Mouse (Mus musculus) heart, adult 11 months (tissue): Measurements from ENCODE around the gene Polrmt.

Experiments used
- DNase-seq: peaks from one replicate; pipeline ENCODE4 v3.0.0; 2022

Gene Polrmt

DNA sequence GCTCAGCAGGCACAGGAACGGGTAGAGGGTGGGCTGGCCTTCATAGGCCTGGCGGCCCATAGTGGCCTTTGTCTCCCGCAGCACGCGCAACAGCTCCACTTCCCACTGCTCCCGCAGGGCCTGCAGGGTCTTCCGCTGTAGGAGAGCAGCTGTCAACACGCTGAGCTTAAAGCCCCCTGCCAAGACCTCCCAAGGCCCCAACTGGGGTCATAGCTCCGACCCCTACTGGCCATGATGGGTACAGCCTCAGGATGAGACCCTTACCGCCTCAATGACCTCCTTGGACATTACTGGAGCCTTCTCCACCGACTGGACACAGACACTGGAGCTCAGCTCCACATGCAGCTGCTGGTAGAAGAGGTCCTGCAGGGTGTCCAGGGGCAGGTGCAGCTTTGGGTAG lies 5.5 kb downstream of the Polrmt start:
- no peak for DNase-seq

DNA sequence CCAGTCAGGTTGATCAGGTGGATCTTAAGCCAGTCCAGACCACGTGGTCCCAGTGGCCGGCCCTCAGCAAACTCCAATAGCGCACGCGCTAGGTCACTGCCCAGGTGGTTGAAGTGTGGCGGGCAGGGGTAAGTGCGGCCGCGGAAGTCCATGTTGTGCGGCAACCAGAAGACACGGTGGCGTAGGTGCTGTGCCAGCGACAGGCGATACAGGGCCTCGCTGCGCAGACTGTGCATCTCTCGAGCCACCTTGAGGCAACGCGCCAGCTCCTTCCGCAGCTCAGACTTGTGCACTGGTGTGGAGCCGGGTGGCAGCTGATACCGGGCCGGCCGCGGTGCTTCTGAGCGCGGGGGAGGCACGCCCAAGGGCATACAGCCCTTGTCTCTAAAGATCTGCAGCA lies 7.1 kb downstream of the Polrmt start:
- no peak for DNase-seq

DNA sequence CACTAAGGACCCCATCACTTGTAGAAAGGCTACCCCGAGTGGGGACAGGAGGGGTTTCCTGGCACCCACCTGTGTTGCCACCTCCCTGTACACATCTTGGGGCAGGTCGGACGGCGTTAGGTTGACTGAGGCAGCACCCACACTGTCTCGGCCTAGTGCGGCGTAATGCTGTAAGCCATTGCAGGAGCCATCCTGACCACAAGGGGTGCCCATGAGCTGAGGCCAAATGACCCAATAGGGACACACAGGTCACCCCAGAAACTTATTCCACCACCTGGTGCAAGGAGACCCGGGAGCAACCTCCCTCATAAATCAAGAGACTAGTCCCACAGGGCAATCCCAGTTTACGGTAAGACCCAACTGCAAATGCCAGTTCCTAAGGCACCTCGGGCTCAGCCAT lies 8.1 kb downstream of the Polrmt start:
- no peak for DNase-seq

DNA sequence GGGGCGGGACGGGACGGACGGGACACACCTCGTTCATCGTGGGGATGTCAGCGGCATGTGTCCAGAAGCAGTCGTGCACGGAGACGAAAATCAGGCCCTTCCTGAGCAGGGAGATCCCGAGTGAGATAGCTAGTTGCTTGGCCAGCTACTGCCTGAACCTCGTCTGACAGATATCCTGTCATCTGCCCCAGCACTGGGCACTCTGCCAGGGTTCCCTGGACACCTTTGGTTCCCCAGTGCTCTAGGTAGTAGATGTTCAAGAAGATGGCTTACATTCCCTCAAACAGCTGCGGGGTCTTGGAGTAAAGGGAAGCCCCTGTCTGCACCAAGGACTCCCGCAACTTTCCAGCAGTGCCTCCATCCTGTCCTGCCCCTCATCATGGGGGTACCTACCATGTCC lies 9.7 kb downstream of the Polrmt start:
- DNase-seq: no peak

DNA sequence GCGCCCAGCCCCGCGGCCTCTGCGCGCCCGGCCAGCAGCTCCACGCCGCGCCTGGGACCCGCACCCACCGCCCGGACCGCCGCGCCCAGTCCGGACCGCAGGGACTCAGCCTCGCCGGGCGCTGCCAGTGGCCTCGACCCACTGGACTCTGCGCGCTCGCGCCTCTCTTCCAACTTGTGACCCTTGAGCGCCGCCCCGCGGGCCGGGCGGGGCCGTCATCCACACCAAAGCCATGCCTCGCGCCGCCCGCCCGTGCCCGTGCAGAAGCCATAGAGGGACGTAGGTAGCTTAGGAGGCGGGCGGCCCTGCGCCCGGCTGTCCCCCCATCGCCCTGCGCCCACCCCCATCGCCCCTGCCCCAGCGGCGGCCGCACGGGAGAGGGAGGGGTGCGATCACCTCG lies 11.0 kb downstream of the Polrmt start:
- DNase-seq: no peak

DNA sequence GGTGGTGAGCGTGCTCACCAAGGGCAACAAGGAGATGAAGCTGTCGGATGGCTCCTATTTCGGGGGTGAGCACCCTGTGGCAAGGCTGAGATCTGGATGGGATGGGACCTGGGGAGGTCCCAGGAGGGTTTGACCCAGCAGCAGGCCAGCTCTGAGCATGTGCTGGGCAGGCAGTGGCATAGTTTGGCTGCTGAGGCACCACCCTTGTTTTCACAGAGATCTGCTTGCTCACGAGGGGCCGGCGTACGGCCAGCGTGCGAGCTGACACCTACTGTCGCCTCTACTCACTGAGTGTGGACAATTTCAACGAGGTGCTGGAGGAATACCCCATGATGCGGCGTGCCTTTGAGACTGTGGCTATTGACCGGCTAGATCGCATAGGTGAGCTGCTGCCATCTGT lies 12.5 kb downstream of the Polrmt start:
- peak; percentile 95 for DNase-seq

DNA sequence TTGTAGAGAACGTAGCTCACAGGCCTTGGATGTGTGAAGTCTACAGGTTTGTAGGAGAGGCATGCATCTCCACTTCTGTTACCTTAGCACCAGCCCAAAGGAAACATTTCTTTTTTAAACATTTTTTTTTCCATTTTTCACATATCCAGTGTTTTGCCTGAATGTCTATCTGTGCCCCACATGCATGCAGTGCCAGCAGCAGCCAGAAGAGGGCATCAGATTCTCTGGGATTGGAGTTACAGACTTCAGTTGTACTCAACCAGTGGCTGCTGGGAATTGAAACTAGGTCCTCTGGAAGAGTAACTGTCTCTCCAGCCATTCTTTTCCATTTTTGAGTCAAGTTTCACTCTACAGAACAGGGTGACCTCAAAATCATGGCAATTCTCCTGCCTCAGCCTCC lies 13.9 kb downstream of the Polrmt start:
- no peak for DNase-seq

DNA sequence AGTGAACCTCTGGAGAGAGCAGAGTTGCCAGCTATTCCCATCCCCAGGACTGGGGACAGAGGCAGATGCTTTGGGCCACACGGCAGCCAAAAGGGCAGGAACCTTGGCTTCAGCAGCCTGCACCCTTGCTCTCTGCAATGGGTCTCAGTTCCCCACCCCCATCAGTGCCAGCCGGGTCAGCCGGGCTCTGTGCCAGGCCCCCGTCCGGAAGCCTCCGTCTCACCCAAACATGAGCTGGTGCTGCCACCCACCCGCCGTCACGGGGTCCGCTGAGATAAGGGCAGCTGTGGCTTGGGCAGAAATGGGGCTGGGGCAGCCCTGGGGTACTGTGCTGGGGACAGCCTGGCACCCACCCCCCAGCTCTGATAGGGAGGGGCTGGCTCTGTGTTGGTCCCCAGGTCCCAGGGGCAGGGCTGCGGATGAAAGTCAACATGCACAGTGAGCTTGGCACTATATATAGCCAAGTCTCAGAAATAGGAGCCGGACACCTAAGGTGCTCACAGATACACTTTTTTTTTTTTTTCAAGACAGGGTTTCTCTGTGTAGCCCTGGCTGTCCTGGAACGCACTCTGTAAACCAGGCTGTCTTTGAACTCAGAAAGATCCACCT lies 16.9 kb downstream of the Polrmt start:
- peak; percentile 97 for DNase-seq

DNA sequence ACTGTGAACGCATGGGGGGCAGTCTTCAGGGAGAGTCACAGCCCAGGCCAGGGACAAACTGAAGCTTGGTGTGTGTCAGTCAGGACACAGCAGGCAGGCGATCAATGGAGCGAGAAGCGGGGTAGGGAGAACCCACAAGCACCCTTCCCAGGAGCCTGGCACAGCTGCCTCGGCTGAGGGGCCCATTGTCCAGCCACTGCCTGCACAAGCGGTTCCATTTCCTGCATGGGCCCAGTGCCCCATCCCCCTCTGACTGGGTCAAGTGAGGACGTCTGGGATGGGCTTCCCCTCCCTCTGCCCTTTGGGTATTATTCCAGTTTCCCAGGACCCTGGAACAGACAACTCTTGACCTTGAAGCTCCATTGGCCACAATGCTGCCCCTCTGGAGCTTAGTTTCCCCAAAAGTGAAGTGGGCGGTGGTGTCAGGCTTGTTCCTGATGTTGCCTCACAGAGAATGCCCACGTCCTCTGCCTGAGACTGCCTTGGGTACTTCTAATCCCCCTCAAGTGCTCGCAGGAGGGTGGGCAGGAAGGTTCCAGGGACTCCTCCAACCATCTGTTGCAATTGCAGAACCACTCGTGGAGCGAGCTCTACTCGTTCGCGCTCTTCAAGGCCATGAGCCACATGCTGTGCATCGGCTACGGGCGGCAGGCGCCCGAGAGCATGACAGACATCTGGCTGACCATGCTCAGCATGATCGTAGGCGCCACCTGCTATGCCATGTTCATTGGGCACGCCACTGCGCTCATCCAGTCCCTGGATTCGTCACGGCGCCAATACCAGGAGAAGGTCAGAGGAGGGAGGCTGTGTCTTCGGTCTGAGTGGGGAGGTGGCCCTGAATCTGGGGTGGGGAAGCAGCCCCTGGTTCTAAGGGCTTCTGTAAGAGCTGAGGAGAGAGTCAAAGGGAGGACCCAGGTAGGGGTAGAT lies 17.8 kb downstream of the Polrmt start:
- no peak for DNase-seq

DNA sequence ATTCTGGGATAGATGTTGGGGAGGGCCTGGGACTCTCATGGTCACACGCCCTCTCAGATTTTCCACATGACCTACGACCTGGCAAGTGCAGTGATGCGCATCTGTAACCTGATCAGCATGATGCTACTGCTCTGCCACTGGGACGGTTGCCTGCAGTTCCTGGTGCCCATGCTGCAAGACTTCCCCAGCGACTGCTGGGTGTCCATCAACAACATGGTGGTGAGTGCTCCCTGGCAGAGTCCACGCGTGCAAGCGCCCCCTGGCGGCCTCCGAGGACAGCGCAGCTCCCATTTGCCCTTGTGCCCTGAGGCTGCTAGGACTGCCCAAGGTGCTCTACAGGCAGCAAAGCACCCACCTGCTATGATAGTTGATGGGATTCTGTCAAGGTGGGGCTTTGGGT lies 20.3 kb downstream of the Polrmt start:
- DNase-seq: no peak

DNA sequence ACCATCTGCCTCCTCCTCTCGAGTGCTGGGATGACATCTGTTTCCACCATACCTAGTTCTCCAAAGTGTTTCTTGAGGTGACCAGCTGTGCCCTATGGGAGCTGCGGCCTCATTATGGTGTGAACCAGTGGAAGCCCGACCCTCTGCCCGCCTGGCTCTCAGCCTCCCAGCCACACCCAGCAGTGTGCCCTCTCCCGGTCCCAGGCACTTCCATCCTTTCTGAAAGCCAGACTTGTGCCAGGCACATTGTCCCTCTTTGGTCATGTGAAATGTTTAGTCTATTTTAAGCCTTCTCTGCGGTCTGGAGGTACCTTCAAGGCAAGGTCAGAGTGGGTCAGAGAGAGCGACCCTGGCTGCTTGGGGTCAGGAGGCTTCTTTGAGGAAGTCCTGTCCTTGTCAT lies 22.7 kb downstream of the Polrmt start:
- DNase-seq: no peak

DNA sequence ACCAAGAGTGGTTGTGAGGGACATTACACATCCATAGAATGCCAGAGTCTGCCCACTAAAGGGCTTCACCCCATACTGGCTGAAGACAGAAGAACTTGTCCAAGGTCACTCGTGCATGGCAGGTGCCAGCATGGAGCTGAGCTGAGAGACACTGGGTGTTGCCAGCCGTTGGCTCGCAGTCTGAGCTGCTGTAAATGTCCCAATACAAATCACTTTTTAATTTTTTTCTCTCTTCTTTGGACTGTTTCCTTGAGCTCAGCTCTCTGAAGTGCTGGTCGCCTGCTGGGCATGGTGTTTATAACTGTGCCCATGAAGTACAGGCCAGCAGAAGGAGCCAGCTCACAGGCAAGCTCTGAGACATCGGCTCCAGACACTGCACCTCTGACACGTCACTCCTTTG lies 23.3 kb downstream of the Polrmt start:
- no peak for DNase-seq

DNA sequence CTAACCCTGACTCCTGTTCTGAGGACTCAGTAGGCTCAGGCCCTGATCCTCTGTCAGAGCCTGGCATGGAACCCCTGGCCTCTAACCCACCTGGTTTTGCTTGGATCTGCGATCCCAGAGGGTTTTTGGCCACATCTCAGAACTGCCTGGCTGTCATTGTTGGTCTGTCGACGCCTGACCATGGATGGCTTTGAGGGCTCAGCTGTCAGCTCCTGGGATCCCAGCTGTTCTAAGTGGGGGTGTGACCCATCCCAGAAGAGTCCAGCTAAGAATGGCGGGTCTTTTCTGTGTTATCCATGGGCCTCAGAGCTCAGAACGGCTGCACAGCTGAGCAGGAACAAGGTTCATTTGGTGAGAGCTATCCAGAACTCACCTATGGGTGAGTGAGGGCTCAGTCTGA lies 25.3 kb downstream of the Polrmt start:
- DNase-seq: no peak

DNA sequence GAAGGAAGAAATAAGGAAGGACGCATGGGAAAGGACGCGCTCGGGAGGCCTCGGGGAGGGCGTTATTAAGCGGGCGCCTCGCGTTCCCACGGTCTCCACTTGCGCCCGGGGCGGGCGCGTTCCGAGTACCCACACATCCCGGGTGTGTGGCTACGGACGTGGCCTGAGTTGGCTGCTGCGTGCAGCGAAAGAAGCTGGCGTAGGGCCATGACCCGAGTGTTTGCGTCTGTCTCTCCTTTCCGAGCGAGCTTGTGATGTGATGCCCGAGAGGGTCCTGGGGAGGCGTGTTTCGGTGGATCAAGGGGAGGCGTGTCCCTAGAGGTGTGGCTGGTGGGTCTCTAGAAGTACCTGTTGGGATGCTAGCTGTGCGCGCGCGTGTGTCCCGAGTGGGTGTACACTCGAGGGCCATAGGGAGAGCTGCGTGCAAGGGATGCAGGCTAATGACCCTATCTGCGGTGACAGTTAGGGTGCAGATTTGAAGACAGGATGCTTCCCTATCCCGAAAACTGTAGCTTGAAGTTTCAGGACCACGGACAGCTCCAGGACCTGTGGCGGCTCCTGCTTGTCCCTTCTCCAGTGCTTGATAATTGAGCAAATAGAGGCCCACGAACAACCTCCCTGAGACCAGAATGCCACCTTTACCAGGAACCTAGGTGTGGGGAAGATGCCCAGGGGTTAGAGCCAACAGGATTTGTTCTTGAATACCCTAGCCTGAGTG lies 28.6 kb downstream of the Polrmt start:
- no peak for DNase-seq

DNA sequence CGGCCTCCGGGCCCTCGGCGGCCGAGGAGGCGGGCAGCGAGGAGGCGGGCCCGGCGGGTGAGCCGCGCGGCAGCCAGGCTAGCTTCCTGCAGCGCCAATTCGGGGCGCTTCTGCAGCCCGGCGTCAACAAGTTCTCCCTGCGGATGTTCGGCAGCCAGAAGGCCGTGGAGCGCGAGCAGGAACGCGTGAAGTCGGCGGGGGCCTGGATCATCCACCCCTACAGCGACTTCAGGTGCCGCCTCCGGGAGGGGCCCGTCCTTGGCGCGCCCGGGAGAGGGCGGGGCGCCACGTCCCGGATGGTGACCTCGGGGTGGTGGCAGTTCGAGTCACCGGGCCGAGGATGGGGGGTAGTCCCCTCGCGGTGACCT lies 29.4 kb downstream of the Polrmt start:
- DNase-seq: no peak

DNA sequence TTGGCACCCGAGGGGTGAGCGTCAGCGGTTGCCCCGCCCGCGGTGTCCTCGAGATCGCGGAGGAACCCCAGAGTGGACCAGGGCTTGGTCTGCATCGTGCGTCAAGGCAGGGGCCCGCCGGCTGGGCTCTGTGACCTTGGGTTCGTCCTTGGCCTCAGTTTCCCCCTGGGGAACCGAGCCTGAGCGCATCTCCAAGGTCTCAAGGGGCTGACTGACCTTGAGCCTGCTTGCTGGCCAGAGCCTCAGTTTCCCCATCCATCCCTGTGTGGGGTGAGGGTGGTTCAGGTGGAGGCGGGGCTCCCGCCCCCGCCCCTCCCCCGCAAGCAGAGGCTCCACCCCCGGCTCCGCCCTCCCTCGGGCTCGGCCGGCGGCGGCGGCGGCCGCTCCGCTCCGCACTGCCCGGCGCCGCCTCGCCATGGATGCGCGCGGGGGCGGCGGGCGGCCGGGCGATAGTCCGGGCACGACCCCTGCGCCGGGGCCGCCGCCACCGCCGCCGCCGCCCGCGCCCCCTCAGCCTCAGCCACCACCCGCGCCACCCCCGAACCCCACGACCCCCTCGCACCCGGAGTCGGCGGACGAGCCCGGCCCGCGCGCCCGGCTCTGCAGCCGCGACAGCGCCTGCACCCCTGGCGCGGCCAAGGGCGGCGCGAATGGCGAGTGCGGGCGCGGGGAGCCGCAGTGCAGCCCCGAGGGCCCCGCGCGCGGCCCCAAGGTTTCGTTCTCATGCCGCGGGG lies 30.0 kb downstream of the Polrmt start, which contains the start of gene Hcn2:
TSS of gene Hcn2 (plus strand) at position 381 of the 734 bp plus-strand sequence.
- DNase-seq: no peak

DNA sequence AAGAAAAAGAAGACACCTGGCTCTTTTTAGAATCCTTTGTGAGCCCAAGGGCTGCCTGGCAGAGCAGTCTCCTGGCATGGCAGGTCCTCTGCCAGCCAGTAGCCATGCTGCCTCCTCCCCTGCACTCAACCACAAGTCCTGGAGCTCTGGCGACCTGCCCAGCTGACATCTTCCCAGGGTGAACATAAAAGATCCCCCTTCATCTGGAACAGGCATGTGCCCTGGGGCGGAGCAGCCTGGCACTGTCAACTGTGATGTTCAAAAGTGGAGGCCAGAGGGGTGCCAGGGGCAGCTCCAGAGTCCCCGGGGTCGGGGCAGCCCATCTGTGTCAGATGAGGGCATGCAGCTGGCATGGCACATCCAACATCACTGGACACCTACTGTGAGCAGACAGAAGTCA lies 31.4 kb downstream of the Polrmt start:
- DNase-seq: no peak

DNA sequence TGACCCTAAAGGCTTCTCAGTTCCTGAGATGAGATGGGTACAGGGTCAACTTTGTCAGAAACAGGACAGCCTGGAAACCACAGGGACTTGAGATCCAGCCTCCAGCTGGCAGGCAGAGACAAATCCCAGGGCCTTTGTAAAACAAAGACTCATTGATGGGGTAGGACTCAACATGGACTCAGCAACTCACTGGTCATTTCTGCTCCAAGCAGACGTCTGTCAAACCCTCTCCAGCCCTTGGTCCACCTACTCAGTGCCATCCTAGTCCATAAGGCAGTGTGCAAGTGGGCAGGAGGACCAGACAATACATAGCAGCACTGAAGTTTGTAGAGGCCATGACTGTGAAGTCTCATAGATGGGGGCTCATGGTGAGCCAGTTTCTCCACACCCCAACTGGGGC lies 33.2 kb downstream of the Polrmt start:
- no peak for DNase-seq

DNA sequence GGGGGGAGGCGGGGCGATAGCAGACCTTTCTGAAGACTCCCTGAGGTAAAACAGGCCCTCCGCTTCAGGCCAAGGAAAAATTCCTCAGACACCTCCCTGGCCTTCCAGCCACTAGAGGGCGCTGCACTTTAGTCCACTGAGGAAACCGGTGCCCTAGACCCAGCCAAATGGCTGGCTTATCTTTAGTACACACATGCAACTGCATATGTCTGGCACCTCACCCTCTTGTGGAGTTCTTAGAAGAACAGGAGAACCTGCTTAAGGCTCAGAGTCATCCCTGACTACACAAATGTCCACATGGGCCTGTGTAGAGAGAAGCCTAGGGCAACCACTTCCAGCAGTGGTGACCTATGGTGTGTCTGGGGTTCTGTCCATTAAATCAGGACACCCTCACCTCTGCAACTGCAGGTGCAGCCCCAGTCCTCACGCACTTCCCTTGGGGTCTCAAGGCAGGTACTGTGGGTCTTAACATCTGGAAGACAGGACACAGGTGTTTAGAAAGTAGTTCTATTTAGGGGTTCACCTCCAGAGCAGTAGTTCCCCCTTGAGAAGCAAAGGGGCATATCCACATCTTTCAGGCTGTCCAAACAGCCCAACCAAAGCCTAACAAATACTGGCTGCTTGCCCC lies 33.8 kb downstream of the Polrmt start:
- peak; percentile 96 for DNase-seq

DNA sequence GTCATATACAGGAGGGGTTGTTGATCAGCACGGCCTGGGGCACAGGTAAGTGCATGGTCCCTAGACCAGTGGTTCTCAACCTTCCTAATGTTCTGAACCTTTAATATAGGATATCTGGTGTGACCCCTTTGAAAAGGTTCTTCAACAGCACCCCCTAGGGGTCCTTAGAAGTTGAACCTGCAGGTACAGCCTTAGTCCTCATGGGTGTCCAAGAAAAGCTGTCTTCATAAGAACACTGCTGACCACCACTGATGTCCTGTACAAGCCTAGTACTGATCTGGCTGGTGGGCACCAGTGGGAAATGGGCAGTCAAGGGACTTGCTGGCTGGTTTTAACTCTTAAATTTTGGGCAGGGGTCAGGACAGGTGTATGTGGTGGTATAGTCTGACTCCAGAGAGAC lies 34.4 kb downstream of the Polrmt start:
- peak; percentile 91 for DNase-seq

DNA sequence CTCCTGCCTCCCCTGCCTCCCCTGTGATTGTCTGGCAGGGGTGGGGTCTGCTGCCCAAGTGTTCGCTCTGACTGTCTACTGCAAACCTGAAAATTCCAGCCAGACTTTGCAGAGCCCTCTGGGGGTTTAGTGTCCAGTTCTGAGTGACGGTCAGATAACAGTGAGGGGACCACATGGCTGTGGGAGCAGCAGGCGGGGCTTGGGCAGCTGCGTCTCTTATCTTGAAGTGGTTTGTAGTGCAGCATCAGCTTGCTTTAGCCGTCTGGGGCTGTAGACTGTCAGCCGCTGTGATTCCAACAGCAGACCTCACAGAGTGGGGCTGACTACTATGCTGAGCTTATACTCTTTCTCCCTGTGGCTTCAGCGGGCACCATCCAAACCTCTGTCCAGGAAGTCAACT lies 37.1 kb downstream of the Polrmt start:
- peak; percentile 92 for DNase-seq

DNA sequence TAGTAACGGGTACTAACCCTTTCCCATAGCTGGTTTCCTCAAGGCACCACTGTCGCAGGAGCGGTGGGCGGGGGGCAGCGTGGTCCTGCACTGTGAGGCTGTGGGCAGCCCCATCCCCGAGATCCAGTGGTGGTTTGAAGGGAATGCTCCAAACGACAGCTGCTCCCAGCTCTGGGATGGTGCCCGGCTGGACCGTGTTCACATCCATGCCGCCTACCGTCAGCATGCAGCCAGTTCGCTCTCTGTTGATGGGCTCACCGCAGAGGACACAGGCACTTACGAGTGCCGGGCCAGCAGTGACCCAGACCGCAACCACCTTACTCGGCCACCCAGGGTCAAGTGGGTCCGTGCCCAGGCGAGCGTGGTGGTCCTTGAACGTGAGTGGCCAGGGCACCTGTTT lies 37.7 kb downstream of the Polrmt start:
- DNase-seq: peak; percentile 94

DNA sequence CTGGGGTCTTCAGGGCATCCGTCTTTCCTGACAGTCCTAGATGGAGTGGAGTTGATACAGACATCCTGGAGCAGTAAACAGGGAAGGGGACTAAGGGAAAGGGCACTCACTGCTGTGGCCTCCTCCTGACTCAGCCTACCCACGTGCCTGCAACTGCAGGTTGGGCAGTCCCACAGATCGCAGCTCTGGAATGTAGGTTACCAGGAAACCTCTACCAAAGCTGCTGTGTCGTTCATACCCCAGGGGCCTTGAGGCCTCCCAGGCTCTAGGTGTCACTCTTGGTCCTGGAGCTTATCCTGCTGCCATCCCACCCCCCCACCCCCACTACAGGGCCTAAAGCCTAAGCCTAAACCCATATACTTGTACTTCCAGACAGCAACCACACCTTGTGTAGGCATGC lies 38.6 kb downstream of the Polrmt start:
- DNase-seq: no peak
